Mouse (Mus musculus): ENCODE results near the gene Ifi35. TPM values are rescaled to one million over a fixed set of nuclear protein-coding genes. Genes with fewer than 3 reads are reported as not detected.
"Not testable (repeated sequence)": the region's sequence is repeated elsewhere in the genome, so short reads cannot be mapped to it uniquely, and the experiment has no call there.

Gene Ifi35
- total RNA-seq (2015) (60.6 and 62.4 TPM in 2 replicates), total RNA-seq (2017) (47.3 and 56.5 TPM in 2 replicates)

DNA sequence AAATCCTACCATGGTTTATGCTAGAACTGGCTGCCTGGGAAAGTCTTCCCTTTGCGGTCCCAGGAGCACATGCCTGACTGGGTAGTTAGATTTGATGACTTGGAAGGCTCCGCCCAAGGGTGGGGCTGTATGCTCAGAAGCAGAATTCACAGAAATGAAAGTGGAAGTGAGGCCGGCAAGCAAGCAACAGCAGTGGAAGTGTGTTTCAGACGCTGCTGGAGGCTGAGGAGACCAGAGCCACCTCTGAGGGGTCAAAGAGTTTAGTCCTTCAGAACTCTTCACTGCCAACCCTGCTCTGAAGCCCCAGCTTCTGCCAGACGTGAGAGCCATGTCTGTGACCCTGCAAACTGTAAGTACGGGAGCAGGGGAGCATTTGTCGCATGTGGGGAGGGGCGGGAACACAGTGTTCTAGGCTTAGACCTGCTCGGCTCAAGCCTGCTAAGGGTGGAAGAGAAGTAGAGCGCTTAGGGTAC lies at the start of gene Ifi35:
Gene Ifi35, plus strand, starts transcription at position 134 of the 473 bp plus-strand sequence.
- peak; percentile 97 for ATAC-seq (ENCODE audit: poor library complexity, severe bottlenecking)

DNA sequence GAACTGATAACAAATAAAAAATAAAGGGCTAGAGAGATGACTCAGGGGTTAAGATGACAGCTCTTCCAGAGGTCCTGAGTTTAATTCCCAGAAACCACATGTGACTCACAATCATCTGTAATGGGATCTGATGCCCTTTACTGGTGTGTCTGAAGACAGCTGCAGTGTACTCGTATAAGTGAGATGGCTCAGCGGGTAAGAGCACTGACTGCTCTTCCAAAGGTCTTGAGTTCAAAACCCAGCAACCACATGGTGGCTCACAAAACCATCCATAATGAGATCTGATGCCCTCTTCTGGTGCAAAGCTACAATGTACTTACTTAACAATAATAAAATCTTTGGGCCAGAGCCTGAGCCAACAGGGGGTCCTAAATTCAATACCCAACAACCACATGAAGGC lies 32.9 kb upstream of the Ifi35 start:
- ATAC-seq (ENCODE audit: poor library complexity, severe bottlenecking) = no peak

DNA sequence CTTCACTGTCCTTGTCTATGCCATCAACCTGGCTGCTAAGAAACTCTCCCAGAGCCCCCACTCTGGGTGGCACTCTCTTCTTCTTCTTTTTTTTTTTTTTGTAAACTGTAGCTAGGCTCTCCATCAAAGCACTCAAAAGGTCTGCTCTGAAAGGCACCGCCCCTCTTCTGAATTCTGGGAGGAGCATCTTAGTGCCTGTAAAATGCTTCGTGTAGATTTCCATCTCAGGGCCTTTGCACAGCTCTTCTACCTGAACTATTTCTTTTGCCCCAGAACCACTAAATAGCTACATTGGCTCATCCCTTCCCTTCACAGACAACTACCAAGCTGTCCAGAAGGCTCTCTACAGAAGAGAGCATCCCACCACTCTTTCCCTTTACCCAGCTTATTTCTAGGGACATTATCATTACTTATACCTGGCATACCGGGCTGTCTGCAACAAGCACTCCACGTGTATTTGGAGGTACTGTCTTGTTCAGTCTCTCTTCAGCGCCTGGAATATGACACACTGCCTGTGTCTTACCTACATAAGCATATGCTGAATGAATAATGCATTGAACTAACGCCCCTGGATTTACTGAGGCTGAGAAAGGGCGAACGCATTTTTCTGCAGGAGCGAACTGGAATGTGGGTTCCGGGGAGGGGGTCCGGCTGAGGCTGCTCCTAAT lies 31.6 kb upstream of the Ifi35 start:
- ATAC-seq (ENCODE audit: poor library complexity, severe bottlenecking) = peak; percentile 32; the same call in 1 of the 2 replicates

DNA sequence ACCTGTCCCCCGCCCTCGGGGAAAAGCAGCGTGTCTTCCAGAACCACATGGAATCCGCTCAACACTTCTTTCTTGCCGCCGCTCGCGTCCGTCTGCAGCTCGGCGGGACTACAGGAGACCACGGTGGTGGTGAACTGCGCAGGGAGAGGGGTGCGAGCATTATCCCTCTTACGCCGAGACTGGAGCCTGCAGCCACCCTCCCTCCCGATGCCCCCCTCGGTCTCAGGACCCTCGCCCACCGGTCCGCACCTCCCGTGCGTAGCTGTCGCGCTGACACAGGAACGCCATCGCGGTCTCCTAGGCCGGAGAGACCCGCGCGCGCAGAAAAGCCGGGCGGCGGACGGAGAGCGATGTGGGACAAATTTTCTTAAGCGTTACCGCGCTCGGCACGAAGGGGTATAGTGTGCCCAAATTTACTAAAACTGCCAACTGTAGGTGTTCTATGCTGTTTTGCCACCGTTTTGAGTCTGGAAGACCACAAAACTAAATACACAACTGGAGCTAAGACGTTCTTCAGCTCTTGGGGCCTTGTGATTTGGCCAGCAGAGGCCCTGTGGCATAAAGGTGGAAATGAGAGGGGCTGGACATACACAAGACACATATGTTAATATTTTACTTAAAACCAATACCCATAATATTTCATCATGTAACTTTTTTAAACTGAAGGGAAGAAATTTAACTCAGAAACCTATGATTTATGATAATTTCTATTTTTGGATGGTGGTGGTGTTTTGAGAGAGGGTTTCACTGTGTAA lies 30.9 kb upstream of the Ifi35 start, which contains the start of gene Aarsd1:
Gene Aarsd1, minus strand, starts transcription at position 515 of the 755 bp plus-strand sequence.
- ATAC-seq (ENCODE audit: poor library complexity, severe bottlenecking) = peak; percentile 93

DNA sequence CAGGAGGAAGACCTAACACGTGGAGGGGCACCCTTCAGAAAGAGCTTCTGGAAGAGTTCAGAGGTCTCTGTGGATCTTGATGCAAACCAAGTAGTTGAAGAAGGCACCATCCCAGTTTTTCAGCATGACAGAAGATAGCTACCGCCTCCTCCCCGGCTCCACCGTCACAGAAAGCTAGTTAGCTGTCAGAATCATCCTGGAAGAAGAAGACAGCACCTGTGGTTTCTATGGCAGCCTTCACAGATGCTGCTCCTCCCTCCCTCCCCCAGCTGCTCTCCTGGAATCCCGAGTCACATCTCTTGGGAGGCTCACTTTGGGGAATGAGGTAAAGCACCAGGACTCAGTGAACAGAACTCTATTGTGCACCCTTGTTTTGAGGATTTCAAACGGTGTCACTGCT lies 29.2 kb upstream of the Ifi35 start:
- no peak for ATAC-seq (ENCODE audit: poor library complexity, severe bottlenecking)

DNA sequence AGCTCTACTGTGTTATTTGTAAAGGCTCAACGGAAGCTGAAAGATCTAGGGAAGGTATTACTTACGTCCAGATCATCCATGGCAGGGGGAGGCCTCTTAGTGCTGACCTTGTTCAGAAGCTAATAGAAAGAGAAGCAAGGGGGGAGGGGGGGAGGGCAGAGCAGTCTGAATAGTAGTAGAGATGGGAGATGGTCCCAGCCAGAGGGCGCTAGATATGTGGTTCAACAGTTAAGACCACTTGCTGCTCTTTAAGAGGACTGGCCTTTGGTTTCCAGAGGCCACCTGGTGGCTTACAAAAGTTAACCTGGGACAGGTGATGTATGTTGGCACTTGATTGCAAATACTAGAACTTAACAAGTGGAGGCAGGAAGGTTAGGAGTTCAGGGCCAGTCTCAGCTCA lies 28.6 kb upstream of the Ifi35 start:
- ATAC-seq (ENCODE audit: poor library complexity, severe bottlenecking) = no peak

DNA sequence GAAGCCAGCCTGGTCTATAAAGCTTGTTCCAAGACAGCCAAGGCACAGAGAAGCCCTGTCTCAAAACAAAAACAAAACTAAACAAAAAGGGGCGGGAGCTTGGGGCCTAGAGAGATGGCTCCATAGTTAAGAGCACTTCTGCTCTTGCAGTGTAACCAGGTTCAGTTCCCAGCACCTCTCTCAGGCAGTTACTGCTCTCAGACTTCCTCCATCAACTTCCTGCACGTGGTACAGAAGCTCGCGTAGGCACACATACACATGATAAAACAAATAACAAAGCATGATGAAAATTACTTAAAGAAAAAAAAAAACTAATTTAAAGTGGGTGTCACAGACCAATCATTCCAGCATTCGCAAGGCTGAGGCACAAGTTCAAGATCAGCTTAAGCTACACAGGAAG lies 28.1 kb upstream of the Ifi35 start:
- no peak for ATAC-seq (ENCODE audit: poor library complexity, severe bottlenecking)

DNA sequence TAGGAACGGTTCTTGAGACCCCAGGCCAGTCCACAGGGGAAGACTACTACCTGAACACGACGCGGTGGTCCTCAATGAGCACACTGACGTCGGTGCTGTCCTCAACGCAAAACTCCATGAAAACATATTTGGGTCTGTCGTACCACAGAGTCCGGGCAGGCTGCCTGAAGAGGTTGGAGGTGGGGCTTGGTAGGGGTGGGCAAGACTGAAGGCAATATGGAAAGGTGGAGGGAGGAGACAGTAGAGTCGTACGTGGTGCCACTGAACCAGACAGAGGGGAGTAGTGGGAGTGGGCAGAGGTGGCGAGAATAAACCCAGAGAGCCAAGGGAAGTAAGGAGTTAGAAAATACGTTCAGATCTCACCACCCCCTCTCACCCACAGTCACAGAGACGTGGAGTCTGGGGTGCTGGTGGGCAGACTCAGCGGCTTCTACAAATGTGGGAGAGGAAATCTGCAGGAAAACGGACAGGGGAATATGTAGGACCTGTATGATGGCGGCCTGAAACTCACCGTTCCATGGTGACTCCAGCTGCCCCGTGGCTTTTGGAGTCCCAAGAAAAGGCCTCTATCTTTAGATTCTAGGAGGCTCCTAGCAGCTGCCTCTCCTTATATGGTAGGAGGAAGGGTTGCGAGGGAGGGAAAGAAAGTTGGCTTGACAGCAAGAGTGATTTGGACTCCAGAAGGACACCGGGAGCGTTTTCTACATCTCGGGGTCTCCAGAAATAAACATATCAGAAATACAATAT lies 23.9 kb upstream of the Ifi35 start, which contains the start of gene Gm27029:
Gene Gm27029, minus strand, starts transcription at position 692 of the 747 bp plus-strand sequence.
- peak; percentile 10 for ATAC-seq (ENCODE audit: poor library complexity, severe bottlenecking)

DNA sequence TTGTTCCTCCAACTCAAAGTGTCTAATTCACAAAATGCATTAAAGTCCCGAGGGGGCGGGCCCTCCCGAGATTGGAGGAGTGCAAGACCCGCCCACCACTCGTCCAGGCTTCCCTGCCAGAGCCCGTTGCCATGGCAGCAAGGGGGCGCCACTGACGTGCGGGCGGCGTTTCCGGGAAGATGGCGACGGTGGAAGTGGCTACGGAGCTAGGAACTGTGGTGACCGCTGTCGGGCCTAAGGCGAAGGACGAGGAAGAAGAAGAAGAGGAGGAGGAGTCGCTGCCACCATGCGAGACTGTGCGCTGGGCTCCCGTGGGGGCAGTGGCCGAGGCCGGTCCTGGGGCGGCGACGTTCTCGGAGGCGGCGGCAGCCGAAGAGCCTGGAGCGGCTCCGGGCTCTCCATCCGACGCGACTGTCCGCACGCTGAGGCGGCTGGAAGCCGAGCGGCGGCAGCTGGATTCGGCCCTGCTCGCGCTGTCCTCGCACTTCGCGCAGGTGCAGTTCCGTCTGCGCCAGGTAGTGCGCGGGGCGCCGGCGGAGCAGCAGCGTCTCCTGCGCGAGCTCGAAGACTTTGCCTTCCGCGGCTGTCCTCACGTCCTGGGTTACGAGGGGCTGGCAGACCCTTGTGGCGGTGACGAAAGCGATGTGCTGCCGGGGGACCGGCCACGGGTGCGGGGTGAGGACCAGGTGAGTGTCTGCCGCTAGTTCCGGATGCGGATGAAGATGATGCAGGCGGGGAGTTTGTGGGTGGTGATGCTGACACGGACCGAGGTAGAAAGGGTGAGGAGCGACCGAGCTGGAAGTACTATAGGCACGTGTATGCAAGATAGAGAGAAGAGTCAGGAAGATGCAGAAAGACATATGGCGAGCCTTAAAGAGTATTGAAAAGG lies 23.0 kb upstream of the Ifi35 start, which contains the start of the genes Rundc1 and Ptges3l:
Gene Rundc1, plus strand, starts transcription at position 161 of the 889 bp plus-strand sequence.
Gene Ptges3l, minus strand, starts transcription at position 409 of the 889 bp plus-strand sequence.
- peak; percentile 99 for ATAC-seq (ENCODE audit: poor library complexity, severe bottlenecking)

DNA sequence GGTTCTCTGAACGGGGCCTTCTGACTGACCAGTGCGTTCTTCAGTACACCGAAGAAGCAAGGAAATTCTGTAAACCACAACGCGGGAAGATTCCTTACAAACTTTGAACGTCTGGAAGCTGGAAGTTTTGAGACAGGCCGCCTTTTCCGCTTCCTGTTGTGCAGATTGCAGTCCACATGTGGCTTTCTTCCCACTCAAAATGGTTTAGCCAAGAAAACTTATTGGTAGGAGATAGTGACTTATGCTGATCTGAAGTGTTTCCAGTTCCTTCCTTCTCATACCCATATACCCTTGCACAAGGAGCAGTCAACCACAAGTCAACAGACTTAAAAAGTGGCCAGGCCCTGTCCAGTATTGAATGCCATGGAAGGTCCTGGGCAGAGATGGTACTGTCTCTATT lies 22.0 kb upstream of the Ifi35 start:
- ATAC-seq (ENCODE audit: poor library complexity, severe bottlenecking) = no peak

DNA sequence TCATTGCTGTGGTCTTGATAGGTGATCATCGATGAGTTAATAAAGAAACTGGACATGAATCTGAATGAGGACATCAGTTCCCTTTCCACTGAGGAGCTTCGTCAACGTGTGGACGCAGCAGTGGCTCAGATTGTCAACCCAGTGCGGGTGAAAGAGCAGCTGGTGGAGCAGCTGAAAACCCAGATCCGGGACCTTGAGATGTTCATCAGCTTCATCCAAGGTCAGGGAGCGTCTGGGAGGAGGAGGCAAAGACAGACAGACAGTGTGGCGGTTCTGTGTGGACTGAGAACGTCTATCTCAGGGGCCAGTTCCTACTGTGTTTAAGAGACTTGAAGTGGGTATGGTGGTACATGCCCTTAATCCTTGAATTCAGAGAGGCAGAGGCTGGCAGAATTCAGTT lies 16.9 kb upstream of the Ifi35 start:
- no peak for ATAC-seq (ENCODE audit: poor library complexity, severe bottlenecking)

DNA sequence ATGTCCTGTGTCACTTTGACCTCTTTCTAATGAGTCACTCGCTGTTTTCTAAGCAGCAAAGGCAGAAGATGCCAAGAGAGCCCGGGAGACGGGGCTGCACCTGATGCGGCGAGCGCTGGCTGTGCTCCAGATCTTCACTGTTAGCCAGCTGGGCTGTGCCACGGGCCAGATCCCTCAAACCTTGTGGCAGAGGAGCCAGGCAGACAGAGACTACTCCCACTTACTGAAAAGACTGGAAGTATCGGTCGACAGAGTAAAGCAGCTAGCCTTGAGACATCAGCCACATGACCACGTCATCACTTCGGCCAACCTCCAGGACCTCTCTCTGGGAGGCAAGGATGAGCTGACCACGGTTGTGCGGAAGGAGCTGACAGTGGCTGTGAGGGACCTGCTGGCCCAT lies 14.8 kb upstream of the Ifi35 start:
- no peak for ATAC-seq (ENCODE audit: poor library complexity, severe bottlenecking)

DNA sequence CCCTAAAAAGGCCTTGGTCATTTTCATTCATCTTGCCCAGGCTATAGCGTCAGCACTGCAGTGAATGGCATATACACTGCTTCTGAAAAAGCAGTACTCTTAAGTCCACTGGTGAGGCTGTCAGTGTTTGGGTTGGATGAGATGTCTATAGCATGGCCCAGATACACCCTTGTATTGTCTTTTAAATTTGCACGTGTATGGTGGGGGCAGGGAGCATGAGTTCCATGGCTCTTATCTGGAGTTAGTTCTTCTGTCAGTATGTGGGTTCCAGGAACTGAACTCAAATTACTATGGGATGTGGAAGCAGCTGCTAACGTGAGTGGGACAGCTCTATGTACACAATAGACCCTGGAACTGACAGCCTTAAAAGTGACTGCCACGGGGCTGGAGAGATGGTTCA lies 12.4 kb upstream of the Ifi35 start:
- no peak for ATAC-seq (ENCODE audit: poor library complexity, severe bottlenecking)

DNA sequence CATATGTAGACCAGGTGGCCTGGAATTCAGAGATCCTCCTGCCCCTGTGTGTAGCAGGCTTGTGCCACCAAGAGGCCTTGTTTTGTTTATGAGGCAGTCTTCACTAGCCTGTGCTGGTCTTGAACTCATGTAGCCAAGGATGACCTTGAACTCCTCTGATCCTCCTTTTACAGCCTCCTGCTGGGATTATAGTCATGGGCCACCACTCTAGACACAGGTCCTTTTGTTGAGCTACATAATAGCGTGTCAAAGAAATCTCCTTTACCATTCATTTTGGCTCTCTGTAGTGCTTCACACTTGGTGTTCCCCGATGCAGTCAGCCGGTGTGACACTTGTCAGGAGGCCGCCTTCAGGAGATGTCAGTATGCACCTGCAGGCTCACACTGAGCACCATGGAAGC lies 11.3 kb upstream of the Ifi35 start:
- no peak for ATAC-seq (ENCODE audit: poor library complexity, severe bottlenecking)

DNA sequence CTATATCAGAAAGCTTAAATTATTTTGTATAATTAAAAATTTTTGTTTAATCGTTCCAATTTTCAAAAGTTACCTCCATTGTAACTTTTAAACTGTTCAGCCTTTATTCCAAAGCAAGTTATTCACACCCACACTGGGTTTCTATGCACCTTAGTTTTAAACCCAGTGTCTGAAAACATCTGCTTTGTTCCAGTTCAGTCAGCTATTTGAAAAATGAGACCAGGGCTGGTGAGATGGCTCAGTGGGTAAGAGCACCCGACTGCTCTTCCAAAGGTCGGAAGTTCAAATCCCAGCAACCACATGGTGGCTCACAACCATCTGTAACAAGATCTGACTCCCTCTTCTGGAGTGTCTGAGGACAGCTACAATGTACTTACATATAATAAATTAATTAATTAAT lies 10.2 kb upstream of the Ifi35 start:
- not testable (repeated sequence) for ATAC-seq (ENCODE audit: poor library complexity, severe bottlenecking)

DNA sequence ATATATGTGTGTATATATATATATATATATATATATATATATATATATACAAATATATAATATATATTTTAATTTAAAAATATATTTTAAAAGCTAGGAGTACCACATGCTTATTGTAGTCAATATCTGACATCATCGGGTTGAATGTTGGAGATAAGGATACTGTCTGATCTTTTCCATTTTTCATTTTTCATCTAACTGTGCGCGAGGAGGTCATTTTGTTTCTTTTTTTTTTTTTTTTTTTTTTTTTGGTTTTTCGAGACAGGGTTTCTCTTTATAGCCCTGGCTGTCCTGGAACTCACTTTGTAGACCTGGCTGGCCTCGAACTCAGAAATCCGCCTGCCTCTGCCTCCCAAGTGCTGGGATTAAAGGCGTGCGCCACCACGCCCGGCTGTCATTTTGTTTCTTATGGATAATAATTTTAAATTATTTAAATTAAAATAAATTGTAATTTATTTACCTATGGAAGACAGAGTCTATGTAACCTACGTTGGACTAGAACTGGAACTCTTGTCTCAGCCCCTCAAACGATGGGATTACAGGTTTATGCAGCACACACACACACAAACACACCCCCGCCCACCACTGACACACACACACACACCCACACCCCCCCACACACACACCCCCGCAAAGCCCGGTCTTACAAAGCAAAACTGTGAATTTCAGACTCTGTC lies 6.6 kb upstream of the Ifi35 start:
- ATAC-seq (ENCODE audit: poor library complexity, severe bottlenecking) = not testable (repeated sequence)

DNA sequence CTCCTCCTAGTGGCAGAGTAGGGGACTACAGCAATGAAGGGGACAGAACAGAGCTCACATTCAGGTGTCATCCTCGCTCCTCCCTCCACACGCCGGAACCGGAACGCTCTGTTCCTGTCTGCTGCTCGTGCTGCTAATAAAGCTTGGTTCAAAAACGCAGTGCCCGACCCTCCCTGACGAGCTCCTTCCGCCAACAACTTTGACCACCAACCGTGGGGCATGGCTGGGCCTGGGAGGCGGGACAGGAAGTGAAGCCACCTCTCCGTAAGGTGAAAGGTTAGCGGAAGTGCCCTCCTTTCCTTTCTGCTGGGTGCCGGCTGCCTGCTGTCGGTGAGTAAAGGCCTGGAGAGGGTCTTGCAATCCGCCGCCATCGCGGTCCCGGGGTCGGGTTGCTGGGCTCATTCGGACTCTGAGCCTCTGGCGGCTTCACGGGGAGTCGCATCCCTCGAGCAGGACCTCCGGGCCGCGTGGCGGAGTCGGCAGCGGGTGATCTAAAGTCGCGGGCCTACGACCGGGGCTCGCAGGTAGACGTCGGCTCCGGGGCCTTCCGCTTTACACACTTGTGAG lies 6.0 kb upstream of the Ifi35 start, which contains the start of gene Rpl27:
Gene Rpl27, plus strand, starts transcription at position 172 of the 567 bp plus-strand sequence.
- peak; percentile 99 for ATAC-seq (ENCODE audit: poor library complexity, severe bottlenecking)

DNA sequence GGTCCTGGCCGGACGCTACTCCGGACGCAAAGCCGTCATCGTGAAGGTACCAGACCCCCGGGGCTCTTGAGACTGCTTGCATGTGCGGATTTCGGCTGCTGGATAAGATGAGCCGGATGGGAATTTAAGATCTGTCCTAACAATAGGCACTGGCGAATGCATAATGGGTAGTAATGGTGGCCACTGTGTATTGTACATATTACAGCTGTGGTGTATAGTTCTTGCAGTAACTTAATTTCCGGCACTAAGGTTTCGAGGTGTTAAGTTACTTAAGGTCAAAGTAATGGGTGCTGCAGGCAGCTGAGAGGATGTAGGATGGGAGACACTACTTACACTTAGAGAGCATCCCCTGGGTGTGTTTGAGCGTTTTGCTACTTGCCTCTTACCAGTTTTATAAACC lies 5.4 kb upstream of the Ifi35 start:
- no peak for ATAC-seq (ENCODE audit: poor library complexity, severe bottlenecking)

DNA sequence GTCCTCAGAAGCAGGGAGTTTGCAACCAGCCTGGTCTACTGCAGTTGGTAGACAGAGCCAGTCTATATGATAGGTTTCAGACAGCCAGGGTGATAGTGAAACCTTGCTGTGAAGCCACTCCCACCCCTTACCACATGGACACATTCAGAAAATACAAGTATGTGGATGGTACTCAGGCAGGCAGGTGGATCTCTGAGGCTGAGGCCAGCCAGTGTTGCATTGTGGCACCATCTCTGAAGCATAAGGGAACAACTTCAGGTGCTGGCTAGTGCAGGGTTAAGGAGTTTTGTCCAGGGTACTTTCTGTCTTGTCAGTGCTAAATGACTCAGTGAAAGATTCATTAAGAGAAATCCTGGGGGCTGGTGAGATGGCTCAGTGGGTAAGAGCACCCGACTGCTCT lies 1.9 kb upstream of the Ifi35 start:
- no peak for ATAC-seq (ENCODE audit: poor library complexity, severe bottlenecking)
